Comparison of ENCODE assay signal across 19 mouse cellular contexts in the genomic region with DNA sequence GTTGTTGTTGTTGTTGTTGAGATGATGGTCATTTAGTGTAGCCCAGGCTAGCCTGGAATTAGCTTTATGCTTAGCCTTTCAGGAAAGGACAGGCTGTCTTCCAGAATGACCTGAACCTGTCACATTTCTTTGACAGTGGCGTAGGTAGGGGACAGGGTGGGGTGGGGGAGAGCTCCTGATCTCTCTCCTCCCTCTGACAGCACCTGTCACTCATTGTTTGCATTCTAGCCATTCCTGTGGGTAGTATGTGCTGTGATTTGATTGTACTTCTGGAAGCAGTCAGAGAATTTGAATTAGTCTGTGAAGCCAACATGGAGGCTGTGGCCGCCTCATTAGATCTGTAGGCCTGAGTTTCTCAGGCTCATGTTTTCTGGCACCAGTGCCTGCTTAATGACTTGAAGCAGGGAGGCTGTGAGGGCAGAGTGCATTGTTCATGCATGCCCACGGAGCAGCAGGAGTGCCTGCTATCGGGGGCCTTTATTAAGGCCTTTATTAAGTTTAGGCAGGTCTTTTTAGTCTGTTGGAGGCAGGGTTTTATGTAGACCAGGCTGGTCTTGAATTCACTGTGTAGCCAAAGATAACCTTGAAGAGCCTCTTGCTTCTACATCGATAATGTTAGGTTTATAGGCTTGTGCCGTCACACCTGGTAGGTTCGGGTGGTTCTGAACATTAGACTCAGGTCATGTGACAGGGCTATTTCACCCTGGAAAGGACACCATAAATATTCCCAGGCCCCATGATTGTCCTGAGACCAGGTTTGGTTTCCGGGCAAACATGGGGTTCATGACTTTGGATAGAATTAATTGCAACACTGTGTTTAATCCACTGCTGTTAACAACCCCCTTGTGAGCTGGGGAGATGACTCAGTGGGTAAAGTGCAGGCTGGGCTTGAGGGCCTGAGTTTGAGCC. TPM values are rescaled to one million over a fixed set of nuclear protein-coding genes. Genes with fewer than 3 reads are reported as not detected.
DNase-seq lines count a peak whose midpoint lies in the region; ATAC-seq and TF ChIP-seq lines count a peak whose summit lies in the region.
"Had no signal": no experiment of that assay in that cellular context is flagged by ENCODE, and none has a peak within 500 bp of the region (broad histone marks: within the 10 kb centered on the region; RNA-seq: fewer than 3 reads in every experiment).

No protein-coding gene starts in this region.

- no peaks in the 10 kb centered on the region for H3K36me3 ChIP-seq in forebrain, embryonic 14.5 days (ENCODE audit: control insufficient read depth, insufficient read depth, low read length)
- no peaks in the 10 kb centered on the region for H3K36me3 ChIP-seq in forebrain, embryonic 15.5 days
- peaks cover 19% of the 10 kb centered on the region; the same call in 1 of the 2 replicates for H3K36me3 ChIP-seq in intestine, postnatal 0 days (ENCODE audit: control insufficient read depth, insufficient read depth)
- peaks cover 7% of the 10 kb centered on the region; the same call in 1 of the 2 replicates for H3K36me3 ChIP-seq in kidney, embryonic 16.5 days (ENCODE audit: insufficient read depth, low read length)
- H3K36me3 ChIP-seq in small intestine, adult 2 months (ENCODE audit: control insufficient read depth, insufficient read depth, low read length), result peaks cover 7% of the 10 kb centered on the region; the same call in 1 of the 2 replicates
- H3K36me3 ChIP-seq: lung, embryonic 15.5 days; midbrain, embryonic 13.5 days; neural tube, embryonic 15.5 days had no signal

- no peaks in the 10 kb centered on the region for H3K27me3 ChIP-seq in forebrain, embryonic 14.5 days (replicated peaks; ENCODE audit: control insufficient read depth, insufficient read depth, low read length)
- no peaks in the 10 kb centered on the region for H3K27me3 ChIP-seq in forebrain, embryonic 15.5 days
- no peaks in the 10 kb centered on the region for H3K27me3 ChIP-seq in intestine, postnatal 0 days (replicated peaks; ENCODE audit: control insufficient read depth, insufficient read depth, low read length)
- H3K27me3 ChIP-seq in kidney, embryonic 16.5 days (ENCODE audit: insufficient read depth, low read length), result no peaks in the 10 kb centered on the region
- no peaks in the 10 kb centered on the region for H3K27me3 ChIP-seq in small intestine, adult 2 months (ENCODE audit: control insufficient read depth, insufficient read depth, low read length)
- H3K27me3 ChIP-seq: liver, embryonic 12.5 days; lung, embryonic 15.5 days; midbrain, embryonic 13.5 days; neural tube, embryonic 15.5 days had no signal

- no peak for TF ChIP-seq CTCF in intestine, postnatal 0 days (IDR thresholded peaks at IDR 0.05; ENCODE audit: low read depth)
- no peak for TF ChIP-seq CTCF in small intestine, adult 2 months (IDR thresholded peaks at IDR 0.05; ENCODE audit: extremely low read depth, insufficient read length, insufficient replicate concordance, low read depth, low read length)

- no peak for ATAC-seq in forebrain, embryonic 14.5 days
- no peak for ATAC-seq in forebrain, embryonic 15.5 days (replicated peaks)
- peak; percentile 81 for ATAC-seq in intestine, postnatal 0 days
- peak; percentile 77 for ATAC-seq in kidney, embryonic 16.5 days (ENCODE audit: low FRiP score, low TSS enrichment)
- ATAC-seq: forebrain, postnatal 0 days; liver, embryonic 12.5 days; midbrain, embryonic 13.5 days had no signal

- H3K4me3 ChIP-seq in forebrain, embryonic 14.5 days (ENCODE audit: low read depth, low read length), result no peak overlapping the region
- H3K4me3 ChIP-seq in forebrain, embryonic 15.5 days, result no peak overlapping the region
- no peak overlapping the region for H3K4me3 ChIP-seq in intestine, postnatal 0 days (ENCODE audit: low read depth, low read length)
- no peak overlapping the region for H3K4me3 ChIP-seq in kidney, embryonic 16.5 days (ENCODE audit: low read length)
- no peak overlapping the region for H3K4me3 ChIP-seq in small intestine, adult 2 months (ENCODE audit: low read depth, low read length)
- H3K4me3 ChIP-seq: heart, adult 2 months; liver, embryonic 12.5 days; lung, embryonic 15.5 days; midbrain, embryonic 13.5 days; neural tube, embryonic 15.5 days had no signal

- H3K27ac ChIP-seq in forebrain, embryonic 14.5 days (ENCODE audit: low read depth, low read length), result no peak overlapping the region
- no peak overlapping the region for H3K27ac ChIP-seq in forebrain, embryonic 15.5 days (replicated peaks)
- peak overlapping the region; percentile 79 for H3K27ac ChIP-seq in intestine, postnatal 0 days (ENCODE audit: low read depth, low read length)
- H3K27ac ChIP-seq in kidney, embryonic 16.5 days (ENCODE audit: low read length), result peak overlapping the region; percentile 78
- peak overlapping the region; percentile 23; the same call in 1 of the 2 replicates for H3K27ac ChIP-seq in small intestine, adult 2 months (ENCODE audit: insufficient read depth, low read depth, low read length)
- H3K27ac ChIP-seq: heart, adult 2 months; hindbrain, embryonic 14.5 days; liver, embryonic 12.5 days; lung, embryonic 15.5 days; macrophage; midbrain, embryonic 13.5 days; neural tube, embryonic 15.5 days had no signal

- H3K9ac ChIP-seq in forebrain, embryonic 14.5 days (ENCODE audit: low read length), result no peak overlapping the region; the same call in 1 of the 2 replicates
- H3K9ac ChIP-seq in forebrain, embryonic 15.5 days (replicated peaks), result no peak overlapping the region
- no peak overlapping the region for H3K9ac ChIP-seq in intestine, postnatal 0 days (ENCODE audit: low read depth, low read length)
- H3K9ac ChIP-seq in kidney, embryonic 16.5 days (replicated peaks; ENCODE audit: low read length), result 0 out of 2 replicates have a peak overlapping the region, but pooled peaks have one; percentile 8
- H3K9ac ChIP-seq: forebrain, postnatal 0 days; hindbrain, embryonic 14.5 days; liver, embryonic 12.5 days; lung, embryonic 15.5 days; midbrain, embryonic 13.5 days; neural tube, embryonic 15.5 days had no signal

- peak; percentile 41 for DNase-seq in forebrain, embryonic 14.5 days (ENCODE audit: low spot score)
- no peak for DNase-seq in layer of hippocampus, postnatal 10 days (ENCODE audit: low spot score in 2 of 2)
- no peak for DNase-seq in adrenal gland, adult 2 months
- no peak for DNase-seq in adrenal gland, postnatal 14 days
- DNase-seq: cerebellum, postnatal 25 days; forebrain, postnatal 0 days; heart, adult 2 months; left cerebral cortex, postnatal 4 days; thymus, postnatal 4 days had no signal

- no peak overlapping the region for H3K4me2 ChIP-seq in forebrain, embryonic 14.5 days (ENCODE audit: low read length)
- no peak overlapping the region for H3K4me2 ChIP-seq in forebrain, embryonic 15.5 days (replicated peaks)
- H3K4me2 ChIP-seq in intestine, postnatal 0 days (replicated peaks; ENCODE audit: low read depth), result no peak overlapping the region
- H3K4me2 ChIP-seq in kidney, embryonic 16.5 days (replicated peaks; ENCODE audit: low read depth, low read length), result no peak overlapping the region
- H3K4me2 ChIP-seq: hindbrain, embryonic 14.5 days; liver, embryonic 12.5 days; lung, embryonic 15.5 days; midbrain, embryonic 13.5 days; neural tube, embryonic 15.5 days had no signal

- no peak for TF ChIP-seq POLR2A in small intestine, adult 2 months (IDR thresholded peaks at IDR 0.05; ENCODE audit: low read depth, low read length)

- H3K4me1 ChIP-seq in forebrain, embryonic 14.5 days (ENCODE audit: control insufficient read depth, insufficient read depth, low read length), result peaks cover 3% of the 10 kb centered on the region; the same call in 1 of the 2 replicates
- peaks cover 6% of the 10 kb centered on the region; the same call in 1 of the 2 replicates for H3K4me1 ChIP-seq in forebrain, embryonic 15.5 days
- H3K4me1 ChIP-seq in intestine, postnatal 0 days (replicated peaks; ENCODE audit: control insufficient read depth, insufficient read depth, low read length), result peaks cover 3% of the 10 kb centered on the region; the same call in 1 of the 2 replicates
- H3K4me1 ChIP-seq in kidney, embryonic 16.5 days (ENCODE audit: insufficient read depth, low read length), result peaks cover 17% of the 10 kb centered on the region
- peaks cover 11% of the 10 kb centered on the region for H3K4me1 ChIP-seq in small intestine, adult 2 months (ENCODE audit: control insufficient read depth, insufficient read depth, insufficient read length, low read length)
- H3K4me1 ChIP-seq: midbrain, embryonic 13.5 days; neural tube, embryonic 15.5 days had no signal

- no peaks in the 10 kb centered on the region for H3K9me3 ChIP-seq in forebrain, embryonic 14.5 days (replicated peaks; ENCODE audit: control insufficient read depth, low read length)
- no peaks in the 10 kb centered on the region for H3K9me3 ChIP-seq in forebrain, embryonic 15.5 days
- H3K9me3 ChIP-seq in intestine, postnatal 0 days (ENCODE audit: control insufficient read depth), result no peaks in the 10 kb centered on the region
- 0 out of 2 replicates have a peak, but pooled peaks cover 3% of the 10 kb centered on the region for H3K9me3 ChIP-seq in kidney, embryonic 16.5 days (ENCODE audit: low read length)
- H3K9me3 ChIP-seq: lung, embryonic 15.5 days; midbrain, embryonic 13.5 days; neural tube, embryonic 15.5 days had no signal

- 52% methylated on average over 8 of the region's 8 CpGs for WGBS in forebrain, embryonic 14.5 days
- 55% methylated on average over 8 of the region's 8 CpGs for WGBS in forebrain, embryonic 15.5 days
- WGBS in intestine, postnatal 0 days, result 53% methylated on average over 8 of the region's 8 CpGs
- WGBS in kidney, embryonic 16.5 days, result 50% methylated on average over 8 of the region's 8 CpGs
- 39% methylated on average over 8 of the region's 8 CpGs for WGBS in small intestine, adult 2 months

RNA-seq across cellular contexts. Expression of gene Cpt1a, which starts 22.8 kb away (rescaled TPM):
- 14.5 and 15.1 TPM in 2 replicates for polyA plus RNA-seq in forebrain, embryonic 14.5 days (2014; fragmentation: Nextera tagmentation; extraction: Ambion mirVana)
- 12.7 and 13.0 TPM in 2 replicates for polyA plus RNA-seq in forebrain, embryonic 15.5 days (2015; fragmentation: Nextera tagmentation; extraction: Ambion mirVana)
- 104 and 105 TPM in 2 replicates for polyA plus RNA-seq in intestine, postnatal 0 days (2015; fragmentation: Nextera tagmentation; extraction: Ambion mirVana)
- 44.5 and 46.4 TPM in 2 replicates for polyA plus RNA-seq in kidney, embryonic 16.5 days (2015; fragmentation: Nextera tagmentation; extraction: Ambion mirVana)
- polyA plus RNA-seq in small intestine, adult 2 months (2012; rRNA removed), result 40.5 and 92.1 TPM in 2 replicates
- 10 to 100 TPM; 31.9 to 35.2 TPM for total RNA-seq in layer of hippocampus, postnatal 10 days (2021)
- total RNA-seq in adrenal gland, adult 2 months (2021), result 100 to 1,000 TPM; 214 to 344 TPM
- 360 and 463 TPM in 2 replicates for polyA plus RNA-seq in adrenal gland, adult 2 months (2012; rRNA removed)
- total RNA-seq in adrenal gland, postnatal 14 days (2021), result 274 and 315 TPM in 2 replicates

RNA-seq across cellular contexts. Expression of gene Tesmin, which starts 43.8 kb away (rescaled TPM):
- polyA plus RNA-seq in forebrain, embryonic 14.5 days (2014; fragmentation: Nextera tagmentation; extraction: Ambion mirVana), result 0.16 and 0.42 TPM in 2 replicates
- 0.13 and 0.55 TPM in 2 replicates for polyA plus RNA-seq in forebrain, embryonic 15.5 days (2015; fragmentation: Nextera tagmentation; extraction: Ambion mirVana)
- polyA plus RNA-seq in intestine, postnatal 0 days (2015; fragmentation: Nextera tagmentation; extraction: Ambion mirVana), result 1.1 and 1.3 TPM in 2 replicates
- 0.27 and 0.36 TPM in 2 replicates for polyA plus RNA-seq in kidney, embryonic 16.5 days (2015; fragmentation: Nextera tagmentation; extraction: Ambion mirVana)
- polyA plus RNA-seq in small intestine, adult 2 months (2012; rRNA removed), result 0.10 and 0.42 TPM in 2 replicates
- under 1 TPM; 0.41 to 0.69 TPM for total RNA-seq in layer of hippocampus, postnatal 10 days (2021)
- total RNA-seq in adrenal gland, adult 2 months (2021), result 1 to 10 TPM in 1 of 2 experiments, under 1 TPM in 1; 0.35 to 1.0 TPM
- 0.44 and 0.54 TPM in 2 replicates for polyA plus RNA-seq in adrenal gland, adult 2 months (2012; rRNA removed)
- total RNA-seq in adrenal gland, postnatal 14 days (2021), result 0.56 and 1.3 TPM in 2 replicates

Comparison
In these comparisons a context has a peak if more than half of its experiments do, and no peak if none do; other contexts are left out.
1. ATAC-seq: peak in intestine, postnatal 0 days (single experiment) and kidney, embryonic 16.5 days (single experiment); none in forebrain, embryonic 14.5 days (single experiment) and forebrain, embryonic 15.5 days (single experiment).
2. H3K27ac ChIP-seq: peak in intestine, postnatal 0 days (single experiment), kidney, embryonic 16.5 days (single experiment) and small intestine, adult 2 months (single experiment); none in forebrain, embryonic 14.5 days (single experiment) and forebrain, embryonic 15.5 days (single experiment).